Mouse (Mus musculus) heart, postnatal 14 days (tissue): Measurements from ENCODE around the gene Il11ra1. TPM values are rescaled to one million over a fixed set of nuclear protein-coding genes. Genes with fewer than 3 reads are reported as not detected.
"Not testable (repeated sequence)": the region's sequence is repeated elsewhere in the genome, so short reads cannot be mapped to it uniquely, and the experiment has no call there.

Experiments
- DNase-seq, 2 experiments: peaks; one replicate each; pipeline ENCODE4 v3.0.0; 2021 to 2022
- intact Hi-C: fragments of 180-260 bp; cut with DNase I; formaldehyde crosslinking; loops from one replicate; pipeline ENCODE4 v1.15.1; 2025
- total RNA-seq, 2 experiments: library from RNA; stranded (reverse); gene quantifications; 2 replicates each; pipeline ENCODE4 v1.2.3; 2021

Gene Il11ra1
- total RNA-seq, 2 experiments from 2014 or later = 56.9 to 61.0 TPM

DNA sequence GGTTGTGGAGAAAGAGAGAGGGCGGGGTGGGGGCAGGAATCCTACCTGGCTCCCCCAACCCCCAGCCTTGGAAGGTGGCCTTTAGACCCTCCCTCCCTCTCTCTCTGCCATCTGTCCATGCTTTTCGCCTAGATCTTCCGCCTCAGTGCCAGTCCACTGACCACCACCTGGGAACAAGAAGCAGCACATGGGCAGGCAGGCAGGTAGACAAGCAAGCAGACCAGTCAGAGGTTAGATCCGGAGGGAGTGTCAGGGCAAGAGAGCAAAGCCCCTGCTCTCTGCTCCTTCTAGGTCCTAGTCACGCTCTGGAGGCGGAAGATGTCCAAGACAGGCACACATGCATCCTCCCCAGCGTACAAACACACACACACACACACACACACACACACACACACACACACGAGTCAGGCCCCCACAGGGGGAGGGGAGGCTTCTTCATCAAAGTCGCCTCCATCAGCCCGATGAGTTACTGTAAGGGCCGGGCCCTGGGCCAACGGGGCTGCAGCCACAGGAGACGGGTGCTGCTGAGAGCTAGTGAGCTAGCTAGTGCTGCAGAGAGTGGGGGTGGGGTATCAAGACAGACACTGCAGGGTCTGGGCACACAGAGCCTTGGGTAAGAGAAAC is 22.7 kb upstream of the Il11ra1 start:
- intact Hi-C loops = no loop called here
- peak; percentile 27 to 54 for DNase-seq

DNA sequence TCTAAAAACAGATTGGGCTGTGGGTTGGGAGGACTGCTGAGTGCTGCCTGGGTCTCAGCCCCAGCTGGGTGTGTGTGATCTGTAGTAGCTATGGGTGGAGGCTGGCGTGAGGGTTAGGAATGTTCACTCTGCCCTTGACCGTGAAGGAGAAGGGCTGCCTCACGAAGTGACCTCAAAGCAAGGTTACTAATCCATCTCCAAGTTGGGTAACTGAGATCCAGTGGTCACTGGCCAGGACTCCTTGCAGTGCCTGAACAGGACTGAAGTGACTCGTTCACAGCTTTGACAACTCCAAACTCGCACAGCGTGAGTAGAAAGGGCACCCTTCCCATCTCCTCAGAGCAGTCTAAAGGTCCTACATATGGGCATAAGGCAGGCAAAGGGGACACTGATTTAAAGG is 20.9 kb upstream of the Il11ra1 start:
- DNase-seq = no peak
- intact Hi-C loops = no loop called here

DNA sequence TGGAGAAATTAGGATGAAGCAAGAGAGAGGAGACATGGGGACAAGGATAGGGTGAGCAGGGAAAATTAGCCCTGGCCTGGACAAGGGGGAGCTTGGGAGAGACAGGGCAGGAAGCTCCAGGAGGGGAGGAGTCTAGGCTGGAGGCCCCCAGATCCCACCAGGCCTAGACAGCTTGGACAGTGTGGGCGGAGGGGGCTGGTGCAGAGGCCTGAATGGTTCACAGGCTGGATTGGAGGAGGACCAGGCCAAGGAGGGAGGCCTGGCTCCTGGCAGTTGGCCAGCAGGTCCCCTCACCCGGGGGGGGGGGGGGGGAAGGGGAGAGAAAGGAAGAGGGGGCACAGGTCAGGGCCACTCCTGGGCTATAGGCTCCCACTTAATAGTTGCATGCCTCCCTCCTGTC is 20.5 kb upstream of the Il11ra1 start:
- no peak for DNase-seq
- intact Hi-C loops = no loop called here

DNA sequence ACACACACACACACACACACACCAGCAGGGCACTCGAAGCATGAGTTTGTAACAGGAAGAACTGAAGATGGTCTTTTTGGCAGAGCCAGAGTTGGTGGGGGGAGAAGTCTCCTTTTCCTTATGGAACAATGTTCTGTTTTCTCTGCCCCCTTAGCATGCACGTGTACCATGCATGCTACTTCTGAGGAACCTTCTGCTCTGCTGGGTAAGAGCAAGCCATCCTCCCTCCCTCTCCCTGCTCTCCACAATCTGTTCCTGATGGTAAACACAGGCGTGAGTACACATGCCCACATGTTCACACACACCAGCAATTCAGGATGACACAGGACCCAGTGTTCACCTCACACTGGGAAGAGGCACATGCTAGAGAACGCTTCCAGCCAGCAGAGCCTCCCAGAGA is 18.6 kb upstream of the Il11ra1 start:
- intact Hi-C loops = no loop called here

DNA sequence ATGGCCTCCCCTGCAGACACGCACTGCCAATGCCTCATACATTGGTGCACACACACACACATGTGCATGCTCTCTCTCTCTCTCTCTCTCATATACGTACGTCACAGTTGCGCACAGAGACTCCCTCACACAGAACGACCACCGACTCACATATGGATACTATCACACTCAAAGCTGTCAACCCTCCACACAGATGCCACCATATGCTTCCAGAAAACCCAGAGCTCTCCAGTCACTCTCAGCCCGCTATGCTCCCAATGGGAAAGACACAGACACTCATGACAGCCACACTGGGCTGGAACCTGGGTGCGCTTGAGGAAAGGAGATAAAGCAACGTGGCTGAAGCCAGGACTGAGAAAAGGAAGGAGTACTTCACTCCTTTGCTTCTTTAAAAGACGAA is 17.8 kb upstream of the Il11ra1 start:
- intact Hi-C loops = no loop called here
- DNase-seq = no peak

More for the DNA sequence above, 18.6 kb upstream of the Il11ra1 start:
- DNase-seq = no peak

DNA sequence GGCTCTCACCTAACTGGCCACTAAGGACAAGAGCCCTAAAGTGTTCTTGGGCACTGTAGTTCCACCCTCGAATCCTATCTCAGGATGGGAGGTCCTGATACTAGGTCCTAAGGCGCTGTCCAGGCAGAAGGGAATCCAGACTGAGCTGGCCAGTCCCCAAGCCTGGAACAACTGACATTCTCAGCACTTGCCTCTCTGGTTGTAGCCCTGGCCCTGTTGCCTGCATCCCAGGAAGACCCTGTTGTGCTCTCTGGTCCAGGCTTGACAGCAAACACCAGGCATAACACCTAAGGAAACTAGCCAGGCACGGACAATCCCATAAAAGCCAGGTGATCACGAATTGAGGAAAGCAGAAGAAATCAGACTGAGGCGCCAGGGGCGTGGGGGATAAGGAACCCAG is 17.0 kb upstream of the Il11ra1 start:
- DNase-seq = no peak
- intact Hi-C loops = no loop called here

DNA sequence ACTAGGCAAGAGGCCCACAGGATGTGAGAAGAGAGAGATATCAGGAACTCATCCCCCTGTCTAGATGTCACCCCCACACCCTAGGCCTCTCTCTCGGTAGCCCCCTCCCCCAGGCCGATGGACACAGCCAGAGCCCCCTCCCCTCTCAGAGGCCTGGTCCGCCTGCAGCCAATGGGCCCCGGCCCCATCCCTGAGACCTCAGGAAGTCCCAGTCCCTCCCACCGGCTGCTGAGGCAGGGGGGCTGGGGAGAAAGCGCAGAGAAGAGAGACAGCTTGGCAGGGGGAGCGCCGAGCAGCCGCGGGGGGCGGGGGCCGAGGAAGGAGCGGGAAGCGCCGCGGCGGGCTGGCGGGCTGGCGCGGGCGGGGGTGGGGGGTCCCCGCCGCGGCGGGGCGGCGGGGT is 16.5 kb upstream of the Il11ra1 start:
- DNase-seq, intact Hi-C loops: not testable (repeated sequence)

DNA sequence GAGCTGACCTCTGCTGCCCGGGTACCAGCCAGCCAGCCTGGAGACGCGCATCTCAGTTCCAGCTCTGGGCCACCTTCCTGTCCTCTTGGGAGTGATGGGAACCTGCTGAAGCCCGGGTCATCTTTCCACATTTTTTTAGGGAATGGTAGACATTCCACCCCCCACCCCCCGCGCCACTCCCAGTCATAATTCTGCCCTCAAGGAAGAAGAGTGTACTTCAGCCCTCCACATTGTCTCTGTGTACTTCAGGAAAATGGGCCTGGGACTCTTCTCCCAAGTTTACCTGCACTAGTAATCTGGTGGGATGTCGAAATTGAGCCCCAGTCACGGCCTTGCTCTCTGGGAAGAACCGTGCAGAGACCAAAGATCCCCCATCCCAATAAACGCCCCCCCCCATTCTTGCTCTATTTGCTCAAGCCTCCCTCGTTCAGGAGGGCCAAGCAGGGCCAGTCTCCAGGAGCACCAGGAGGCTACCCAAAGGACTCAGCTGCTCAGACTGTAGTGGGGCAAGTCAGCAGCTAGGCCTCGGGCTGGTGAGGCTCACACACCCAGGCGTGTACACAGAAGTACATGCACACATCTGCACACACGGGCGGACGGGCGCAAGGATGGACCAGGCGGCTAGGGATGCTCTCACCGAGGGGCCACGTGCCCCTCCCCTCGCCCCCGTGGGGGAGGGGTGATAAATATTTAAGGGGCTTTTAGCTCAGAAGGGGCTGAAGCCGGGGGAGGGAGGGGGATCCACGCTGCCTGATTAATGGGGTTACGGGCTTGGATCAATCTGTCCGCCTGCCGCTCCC is 15.5 kb upstream of the Il11ra1 start:
- DNase-seq, intact Hi-C loops: not testable (repeated sequence)

DNA sequence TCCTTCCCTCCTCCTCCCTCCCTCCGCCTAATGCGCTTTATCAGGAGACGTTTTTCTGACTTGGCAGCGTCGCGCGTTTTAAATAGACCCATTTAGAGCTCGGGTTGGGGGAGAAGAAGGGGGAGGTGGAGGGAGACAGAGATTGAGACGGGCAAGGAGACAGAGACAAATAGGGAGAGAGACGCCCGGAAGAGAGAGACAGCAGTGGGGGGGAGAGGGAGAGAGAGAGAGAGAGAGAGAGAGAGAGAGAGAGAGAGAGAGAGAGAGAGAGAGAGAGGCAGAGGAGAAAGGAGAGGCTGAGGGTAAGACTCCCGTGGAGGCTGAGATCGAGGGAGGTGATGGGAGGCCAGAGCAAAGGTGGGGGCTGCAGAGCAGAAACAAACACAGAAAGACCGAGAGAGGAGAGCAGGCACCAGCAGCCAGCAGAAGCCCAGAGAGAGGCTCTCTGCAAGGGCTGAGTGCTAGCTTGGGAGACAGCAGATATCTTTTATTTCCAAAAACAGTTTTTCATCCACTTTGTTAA is 14.8 kb upstream of the Il11ra1 start:
- DNase-seq, intact Hi-C loops: not testable (repeated sequence)

DNA sequence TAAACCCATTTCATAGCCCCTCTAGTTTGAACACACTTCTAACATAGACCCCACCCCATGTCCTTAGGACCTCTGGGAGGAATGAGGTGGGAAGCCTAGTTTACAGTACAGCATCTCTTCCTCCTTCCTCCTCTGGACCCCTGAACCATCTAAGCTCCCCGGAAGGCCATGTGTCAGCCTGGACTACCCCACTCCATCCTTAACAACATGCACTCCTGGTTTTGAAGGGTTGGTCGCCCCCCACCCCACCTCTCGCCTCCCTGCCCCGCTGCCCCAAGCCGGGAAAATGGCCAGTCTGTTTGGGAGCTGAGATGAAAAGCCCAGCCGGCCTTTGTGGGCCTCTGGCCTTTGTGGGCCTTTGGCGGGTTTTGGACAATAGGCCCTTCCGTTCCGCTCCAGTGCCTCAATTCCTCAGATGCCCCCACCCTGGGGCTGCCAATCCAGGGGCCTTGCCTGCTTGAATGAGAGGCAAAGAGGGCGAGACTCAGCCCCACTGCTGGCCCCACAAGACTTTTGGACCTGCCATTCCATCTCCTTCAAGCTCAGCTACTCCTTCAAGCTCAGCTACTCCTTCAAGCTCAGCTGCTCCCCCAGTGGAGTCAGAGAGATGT is 13.8 kb upstream of the Il11ra1 start:
- intact Hi-C loops, DNase-seq: not testable (repeated sequence)

DNA sequence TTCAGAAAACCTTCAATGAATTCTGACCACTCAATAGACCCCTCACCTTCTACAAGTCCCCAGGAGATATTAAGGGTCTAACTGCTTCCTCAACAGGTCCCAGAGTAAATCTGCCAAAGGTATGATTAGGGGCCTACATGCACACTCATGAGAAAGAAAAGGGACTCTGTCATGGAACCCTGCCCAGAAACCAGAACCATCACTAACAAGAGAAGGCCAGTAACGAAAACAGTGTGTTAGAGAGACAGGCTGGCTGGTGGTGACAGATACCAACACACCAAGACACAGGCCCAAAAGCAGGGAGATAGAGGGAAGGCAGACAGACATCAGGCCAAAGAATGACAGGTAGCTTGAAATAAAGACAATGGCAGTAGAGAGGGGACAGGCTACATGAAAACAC is 11.2 kb upstream of the Il11ra1 start:
- intact Hi-C loops, DNase-seq: not testable (repeated sequence)

DNA sequence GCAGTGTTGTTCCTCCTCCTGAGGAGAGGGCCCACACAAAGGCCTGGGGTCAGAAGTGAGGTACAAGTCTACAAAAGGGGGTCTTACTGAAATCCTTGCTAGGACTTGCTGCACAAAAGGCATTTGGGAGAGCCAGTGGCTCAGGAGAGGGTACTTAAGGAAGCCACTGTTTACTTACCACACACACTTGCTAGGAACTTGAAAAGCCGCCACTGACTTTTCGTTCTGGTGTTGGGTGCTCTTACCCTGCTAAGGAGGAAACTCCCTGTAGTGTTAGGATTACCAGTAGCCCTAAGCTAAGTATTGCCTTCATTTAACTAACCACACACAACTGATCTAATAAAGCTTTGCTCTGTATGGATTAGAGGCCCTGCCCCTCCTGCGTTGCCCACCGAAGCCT is 9.8 kb upstream of the Il11ra1 start:
- DNase-seq, intact Hi-C loops: not testable (repeated sequence)

DNA sequence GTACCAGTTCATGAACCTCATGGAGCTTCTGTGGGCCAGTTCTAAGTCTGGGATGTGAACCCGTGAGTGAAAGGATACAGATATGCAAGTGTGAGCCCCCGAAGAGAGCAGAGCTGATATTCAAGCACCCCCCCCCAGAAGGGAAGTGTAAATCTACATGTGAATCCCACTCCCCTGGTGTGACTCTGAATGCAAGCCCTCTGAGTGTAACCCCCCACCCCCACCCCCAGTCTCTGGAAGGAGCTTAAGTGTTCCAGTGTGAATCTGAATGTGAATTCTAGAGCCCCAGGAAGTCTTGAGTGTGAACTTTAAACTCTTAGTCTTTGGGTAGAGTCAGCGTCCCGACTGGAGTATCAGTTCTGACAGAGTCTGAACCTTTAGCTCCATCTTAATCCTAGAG is 6.3 kb upstream of the Il11ra1 start:
- intact Hi-C loops, DNase-seq: not testable (repeated sequence)

DNA sequence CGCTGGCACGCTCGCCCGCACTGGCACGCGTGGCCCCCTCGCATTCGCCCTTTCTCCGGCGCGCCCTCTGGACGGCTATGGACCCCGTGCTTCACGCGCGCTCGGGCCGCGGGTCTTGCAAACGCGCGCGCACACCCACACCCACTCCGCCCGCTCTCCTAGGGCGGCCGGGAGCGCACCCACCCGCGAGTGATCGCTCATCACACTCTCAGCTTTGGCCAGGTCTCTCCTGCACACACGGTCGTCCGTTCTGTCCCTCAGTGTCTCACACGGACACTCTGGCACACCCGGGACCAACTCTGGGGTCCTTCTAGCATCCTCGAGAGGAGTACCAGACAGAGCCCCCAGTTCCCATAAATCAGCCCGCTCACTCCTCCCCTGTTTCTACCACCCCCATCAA is 4.0 kb upstream of the Il11ra1 start:
- intact Hi-C loops = loop anchor here (2.0 kb wide), 1 partner anchor 41 kb away; no protein-coding TSS in a partner anchor
- not testable (repeated sequence) for DNase-seq

DNA sequence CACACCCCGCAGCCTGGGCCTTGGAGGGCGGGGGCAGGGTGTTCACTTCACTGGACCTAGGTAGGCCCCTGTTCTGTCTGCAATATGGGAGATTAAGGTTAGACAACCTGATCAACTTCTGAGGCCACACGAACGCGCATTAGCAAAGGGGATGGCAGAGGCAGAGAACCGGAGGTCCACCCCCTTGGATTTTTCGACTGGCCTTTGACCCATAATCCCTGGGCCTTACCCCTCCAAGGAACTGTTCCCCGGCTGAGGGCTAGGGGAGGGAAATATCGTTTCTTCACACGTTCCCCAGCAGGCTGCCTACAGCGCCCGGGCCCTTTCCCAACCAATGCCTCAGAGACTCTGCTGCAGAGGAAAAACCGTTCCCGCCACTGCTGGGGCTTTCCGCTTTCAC is 3.3 kb upstream of the Il11ra1 start:
- intact Hi-C loops = loop anchor here (2.0 kb wide), 1 partner anchor 42 kb away; no protein-coding TSS in a partner anchor
- not testable (repeated sequence) for DNase-seq

DNA sequence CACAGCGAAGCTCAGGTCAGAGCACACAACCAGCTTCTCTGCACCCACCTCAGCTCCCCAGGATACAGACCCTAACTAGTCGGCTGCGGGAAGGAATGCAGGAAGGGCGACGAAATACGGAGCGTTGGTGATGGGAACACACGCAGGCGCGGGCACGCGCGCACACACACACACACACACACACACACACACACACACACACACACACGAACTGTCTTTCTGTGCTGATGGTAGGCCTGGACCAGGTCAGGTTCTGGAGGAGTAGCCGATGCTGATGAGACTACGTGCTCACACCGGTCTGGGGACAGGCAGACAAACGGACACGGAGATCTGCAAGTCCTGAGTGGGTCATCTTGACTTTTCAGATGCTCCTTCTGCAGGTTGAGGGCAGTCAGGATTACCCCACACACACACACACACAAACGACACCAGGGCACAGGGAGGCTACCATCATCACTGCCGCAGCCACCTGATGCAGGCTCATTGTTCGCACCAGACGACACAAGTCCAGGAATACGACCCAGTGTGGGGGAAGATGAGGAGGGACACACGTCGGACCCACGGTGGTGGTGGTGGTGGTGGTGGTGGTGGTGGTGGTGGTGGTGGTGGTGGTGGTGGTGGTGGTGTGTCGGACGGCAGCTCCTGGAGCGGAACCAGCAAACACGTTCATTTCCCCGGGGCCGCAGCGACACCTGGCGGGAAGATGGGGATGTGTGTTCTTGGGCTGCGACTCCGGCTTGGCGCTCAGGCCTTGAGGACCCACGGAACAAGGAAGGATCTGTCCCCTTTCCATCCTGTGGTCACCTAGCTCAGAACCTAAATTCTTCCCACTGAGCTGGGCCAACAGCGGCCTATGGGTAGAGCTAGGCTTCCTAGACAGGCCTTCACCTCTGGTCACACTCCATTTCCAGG is 2.6 kb upstream of the Il11ra1 start, which contains the start of gene Cntfr:
Gene Cntfr (minus strand): TSS at position 160 of the 912 bp plus-strand sequence.
- intact Hi-C loops = loop anchor here (2.0 kb wide), 1 partner anchor 42 kb away; no protein-coding TSS in a partner anchor
- peak; percentile 87 to 88 for DNase-seq

DNA sequence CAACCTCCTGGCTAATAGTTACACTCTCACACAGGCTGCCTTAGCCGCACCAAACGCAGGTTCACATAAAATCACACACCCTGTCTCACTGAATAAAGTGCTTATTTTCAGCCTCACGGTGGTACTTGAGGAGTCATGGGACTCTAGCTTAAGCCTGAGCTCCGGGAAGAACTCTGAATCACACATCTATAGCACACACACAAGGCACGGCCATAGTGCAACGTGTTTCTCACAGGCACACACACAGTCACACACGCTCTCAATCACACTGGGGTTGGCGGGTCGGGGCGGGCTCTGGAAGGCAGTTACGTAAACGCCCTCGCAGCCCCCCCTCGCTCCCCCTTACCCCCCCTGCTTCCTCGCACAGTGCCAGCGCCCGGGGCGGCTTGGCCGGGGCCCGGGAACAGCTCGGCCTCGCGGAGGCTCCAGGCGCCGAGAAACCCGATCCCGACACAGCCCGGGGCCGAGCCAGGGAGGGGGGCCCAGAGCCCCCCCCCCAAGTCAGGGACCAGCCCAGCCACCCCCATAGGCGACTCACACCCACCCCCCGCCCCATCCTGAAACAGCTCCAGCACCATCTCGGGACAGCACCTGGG is 1.3 kb upstream of the Il11ra1 start:
- DNase-seq = peak; percentile 60 to 70

DNA sequence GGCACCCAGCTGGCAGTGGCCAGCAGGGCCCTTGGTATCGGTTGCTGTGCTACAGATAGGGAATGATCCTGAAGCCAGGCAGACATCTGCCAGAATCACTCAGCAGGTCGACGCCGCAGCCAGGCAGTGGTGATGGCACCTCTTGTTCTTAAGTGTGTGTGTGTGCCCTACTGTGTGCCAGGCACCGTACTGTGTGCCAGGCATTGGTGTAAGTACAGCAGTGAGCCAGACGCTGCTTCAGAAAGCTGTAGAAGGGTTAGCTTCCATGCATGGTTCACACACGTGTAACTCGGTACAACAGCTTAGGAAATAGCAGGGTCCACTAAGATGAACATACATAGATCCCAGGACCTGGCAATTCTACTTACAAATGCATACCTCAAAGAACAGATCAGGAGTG is 435 bp downstream of the Il11ra1 start:
- intact Hi-C loops = not testable (repeated sequence)

More for the DNA sequence above, 1.3 kb upstream of the Il11ra1 start:
- intact Hi-C loops = not testable (repeated sequence)

DNA sequence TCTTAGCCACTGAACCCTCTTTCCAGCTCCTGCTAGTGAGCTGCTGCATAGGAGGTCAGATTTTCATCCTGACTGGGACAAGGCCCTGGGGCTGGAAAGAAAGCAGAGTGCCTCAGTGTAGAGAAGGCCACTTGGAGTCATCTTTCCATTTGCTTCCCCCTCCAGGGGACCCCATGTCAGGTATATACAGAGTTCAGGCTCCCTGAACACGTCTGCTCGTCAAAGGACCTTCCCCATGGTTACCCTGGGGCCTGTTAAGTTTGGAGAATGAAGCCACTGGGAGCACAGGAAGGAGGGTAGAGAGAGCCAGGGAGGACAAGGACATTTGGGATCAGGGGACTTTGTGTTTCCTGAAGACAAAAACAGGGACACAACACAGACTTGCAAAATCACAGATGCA is 2.4 kb downstream of the Il11ra1 start:
- intact Hi-C loops, DNase-seq: not testable (repeated sequence)

More for the DNA sequence above, 435 bp downstream of the Il11ra1 start:
- DNase-seq = not testable (repeated sequence)
